Mouse (Mus musculus) inflammation-experienced regulatory T-cells, adult 6 months (primary cell): ENCODE data around the gene Slc5a9. TPM values are rescaled to one million over a fixed set of nuclear protein-coding genes. Genes with fewer than 3 reads are reported as not detected.
A peak's percentile ranks its signal among the peaks of the same experiment; 100 is the strongest.
"Not testable (repeated sequence)": the region's sequence is repeated elsewhere in the genome, so short reads cannot be mapped to it uniquely, and the experiment has no call there.

ENCODE experiments used
- ATAC-seq: one replicate; pipeline ENCODE4 v1.8.0; 2017
- polyA plus RNA-seq, 3 experiments: library from polyadenylated mRNA; unstranded; fragments of 100-300 nt; shearing (Covaris generic); gene quantifications; one replicate each; pipeline ENCODE4 v1.2.1; 2017

Slc5a9 gene
- not detected for polyA plus RNA-seq

DNA sequence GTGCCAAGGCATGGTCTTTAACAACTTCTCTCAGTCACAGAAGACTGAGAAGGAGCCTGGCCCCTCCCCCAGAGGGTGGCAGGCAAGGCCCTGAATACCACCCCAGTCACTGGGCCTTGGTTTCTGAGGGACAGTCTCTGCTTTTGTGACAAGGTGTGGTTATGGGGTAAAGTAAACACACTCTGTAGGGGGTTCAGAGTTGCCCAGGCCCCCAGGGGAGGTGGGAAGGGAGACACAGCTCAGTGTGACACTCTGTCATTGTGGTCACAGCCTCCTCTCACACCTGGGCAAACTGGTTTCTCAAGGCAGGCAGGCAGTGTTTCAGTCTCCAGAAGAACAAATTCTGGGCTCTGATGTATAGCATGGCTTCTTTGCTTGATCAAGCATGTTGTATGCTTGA lies at the start of gene Slc5a9:
Gene Slc5a9, minus strand, starts transcription at position 144 of the 400 bp plus-strand sequence.
- no peak for ATAC-seq

DNA sequence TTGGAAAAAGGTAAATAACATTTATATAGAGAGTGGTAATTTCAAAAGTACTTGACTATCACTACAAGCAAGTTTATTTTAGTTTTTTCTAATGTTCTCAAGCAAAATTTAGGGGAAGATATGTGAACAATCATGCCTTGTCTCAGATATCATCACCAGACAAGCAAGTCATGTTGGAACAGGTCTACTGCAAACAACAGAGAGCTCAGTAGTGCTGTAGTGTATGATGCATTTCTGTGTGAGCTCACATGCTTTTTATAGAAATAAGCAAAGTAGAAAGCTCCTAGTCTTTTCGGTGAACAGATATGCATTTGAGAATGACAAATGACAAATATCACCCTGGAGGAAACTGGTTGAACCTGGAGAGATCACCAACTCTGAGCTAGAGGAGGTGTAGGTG lies 16.4 kb upstream of the Slc5a9 start, which contains the start of gene Skint8:
Gene Skint8, plus strand, starts transcription at position 301 of the 400 bp plus-strand sequence.
- ATAC-seq: no peak

DNA sequence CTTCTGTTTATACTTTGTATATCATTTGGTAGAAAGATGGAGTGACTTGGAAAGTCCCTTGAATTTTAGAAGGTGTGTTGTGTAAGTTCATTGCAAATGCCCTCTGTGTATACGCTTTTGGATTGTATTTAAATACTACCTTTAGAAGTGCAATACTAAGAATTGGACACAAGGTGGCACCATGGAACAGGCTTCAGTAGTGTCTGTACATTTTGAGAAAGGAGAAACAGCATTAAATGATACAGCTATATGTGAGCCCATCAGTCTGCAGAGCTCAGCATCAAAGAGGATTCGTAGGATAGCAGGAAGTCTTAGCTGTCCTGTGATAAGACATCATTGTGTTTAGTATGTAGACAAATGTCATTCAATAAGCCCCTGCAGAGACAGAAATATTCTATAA lies 5.2 kb upstream of the Slc5a9 start:
- no peak for ATAC-seq

DNA sequence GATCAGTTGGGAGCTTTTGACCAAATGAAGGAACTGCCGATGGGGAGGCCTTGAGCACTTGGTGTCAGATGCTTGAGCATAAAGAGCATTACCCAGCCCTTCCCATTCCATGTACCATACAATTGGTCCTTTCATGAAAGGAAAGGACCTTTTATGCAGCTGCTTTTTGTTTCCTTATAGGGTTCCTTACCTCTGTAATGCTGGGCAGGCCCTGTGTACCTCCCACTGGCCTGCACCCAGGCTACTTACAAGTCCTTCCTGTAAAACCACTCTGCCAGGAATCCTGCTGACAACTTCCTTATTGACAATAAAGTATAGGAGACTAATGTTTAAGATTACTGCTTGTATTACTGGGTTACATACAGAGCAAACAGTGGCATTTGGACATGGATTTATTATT lies 1.2 kb downstream of the Slc5a9 start:
- ATAC-seq: no peak

DNA sequence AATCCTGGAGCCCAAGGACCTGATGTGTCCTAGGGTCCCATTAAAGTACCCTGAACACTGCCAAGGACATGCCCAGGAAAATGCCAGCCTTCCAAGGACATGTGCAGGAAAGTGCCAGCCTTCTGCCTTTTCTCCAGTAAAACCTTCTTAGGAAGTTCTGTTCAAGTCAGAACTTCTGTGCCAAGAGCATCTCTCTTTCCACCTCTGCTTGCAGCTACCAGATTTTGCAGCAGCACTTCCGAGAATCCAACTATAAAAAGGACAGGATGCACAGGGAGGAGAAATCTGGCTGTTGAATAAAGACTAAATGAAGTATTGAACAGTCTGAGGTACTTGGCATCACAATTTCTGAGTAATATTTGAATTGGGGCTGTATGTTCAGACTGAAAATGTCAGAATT lies 2.2 kb downstream of the Slc5a9 start:
- ATAC-seq: not testable (repeated sequence)

DNA sequence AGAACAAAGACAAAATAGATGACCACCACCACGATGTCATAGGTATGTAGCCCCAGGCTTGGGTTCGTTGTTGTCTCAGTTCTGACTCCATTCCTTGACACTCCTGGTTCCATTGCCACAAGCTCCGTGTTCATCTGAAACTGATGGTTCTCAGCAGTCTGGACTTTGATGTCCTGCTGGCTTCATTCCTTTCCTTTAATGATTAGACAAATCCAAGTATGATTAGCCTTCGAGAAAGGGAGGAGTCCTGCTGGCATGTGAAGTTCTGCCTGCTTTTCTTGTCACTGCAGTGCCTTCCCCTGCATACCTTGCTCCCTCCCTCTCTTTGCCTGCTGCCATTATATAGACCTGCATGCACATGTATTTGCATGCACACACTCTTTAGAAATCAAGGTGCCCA lies 4.2 kb downstream of the Slc5a9 start:
- no peak for ATAC-seq

DNA sequence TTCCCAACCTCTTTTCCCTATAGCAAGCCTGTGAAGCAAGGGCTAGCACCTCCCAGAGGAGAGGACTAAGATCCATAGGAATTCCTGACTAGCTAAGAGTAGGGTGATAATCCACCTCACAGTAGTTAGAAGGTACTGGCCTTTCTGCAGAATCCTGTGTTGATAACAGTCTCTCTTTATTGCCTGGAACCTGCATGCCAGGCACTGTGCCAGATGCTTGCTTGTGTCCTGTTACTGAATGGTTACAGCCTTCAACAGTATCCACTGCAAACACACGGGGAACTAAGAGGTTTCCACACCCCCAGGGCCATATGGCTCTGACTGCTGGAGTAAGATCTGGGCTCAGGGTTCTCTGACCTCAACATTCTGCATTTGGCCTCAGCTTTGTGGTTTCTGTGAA lies 5.0 kb downstream of the Slc5a9 start:
- ATAC-seq: no peak

DNA sequence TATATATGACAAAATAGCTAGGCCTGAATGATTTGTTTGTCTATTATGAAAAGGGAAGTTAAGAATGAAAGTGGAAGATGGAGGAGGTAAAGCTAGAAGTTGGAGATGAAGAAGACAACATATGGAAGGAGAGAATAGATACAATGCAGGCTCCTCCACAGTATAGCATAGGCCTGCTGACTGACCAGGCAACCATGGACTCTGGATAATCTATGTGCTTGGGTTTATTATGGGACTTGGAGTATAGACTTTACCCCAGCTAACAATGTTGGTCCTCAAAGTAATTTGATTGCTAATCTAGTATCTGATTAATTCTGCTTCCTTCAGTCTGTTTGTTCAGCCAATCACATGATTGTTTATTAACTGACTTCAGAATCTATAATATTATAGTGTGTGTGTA lies 10.6 kb downstream of the Slc5a9 start:
- ATAC-seq: no peak

DNA sequence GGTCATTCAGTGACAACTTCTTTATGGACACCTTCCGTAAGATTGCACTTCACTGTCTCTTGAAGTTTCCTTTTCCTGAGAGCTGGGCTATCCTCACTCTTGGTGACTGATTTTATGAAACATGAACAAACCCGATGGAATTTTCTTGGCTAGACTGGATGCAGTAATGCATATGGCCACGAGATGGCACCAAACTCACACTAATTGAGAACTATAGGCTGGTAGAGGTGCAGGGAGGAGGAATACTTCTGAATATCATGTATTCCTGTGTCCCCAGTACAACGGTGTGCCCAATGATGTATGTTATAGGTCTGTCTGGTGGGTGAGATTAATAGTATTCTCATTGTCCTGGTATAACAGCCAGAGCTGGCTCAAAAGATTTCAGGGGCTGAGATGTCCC lies 16.1 kb downstream of the Slc5a9 start:
- peak; percentile 67 for ATAC-seq

DNA sequence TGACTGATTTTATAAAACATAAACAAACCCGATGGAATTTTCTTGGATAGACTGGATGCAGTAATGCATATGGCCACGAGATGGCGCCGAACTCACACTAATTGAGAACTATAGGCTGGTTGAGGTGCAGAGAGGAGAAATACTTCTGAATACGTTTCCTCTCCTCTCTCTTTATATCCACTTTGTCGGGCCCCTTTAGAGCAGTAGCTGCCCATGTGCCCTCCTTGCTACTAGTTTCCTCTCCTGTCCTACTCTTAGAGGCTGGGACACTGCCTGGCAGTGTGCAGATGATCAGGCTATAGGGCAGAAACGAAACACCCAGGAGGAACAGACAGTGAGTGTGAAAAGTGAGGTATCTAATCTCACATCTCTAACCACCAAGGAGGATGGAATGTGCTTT lies 16.7 kb downstream of the Slc5a9 start:
- peak; percentile 76 for ATAC-seq

DNA sequence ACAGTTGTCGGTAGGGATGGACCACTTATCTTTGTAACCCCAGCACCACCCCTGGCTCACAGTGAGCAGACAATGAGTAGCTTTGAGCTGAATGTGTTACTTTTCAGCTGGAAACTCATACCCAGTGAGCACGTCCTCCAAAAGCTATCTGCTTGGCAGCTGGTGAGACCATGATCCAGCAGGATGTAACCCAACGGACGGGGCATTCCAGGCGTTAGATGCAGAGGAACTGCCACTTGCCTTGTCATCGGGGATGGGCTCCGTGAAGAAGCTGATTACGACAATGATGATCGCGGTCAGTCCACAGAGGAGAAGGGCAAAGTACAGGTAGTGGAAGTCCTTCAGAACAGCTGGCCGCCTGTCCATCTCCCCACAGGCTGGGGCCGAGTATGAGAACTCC lies 19.2 kb downstream of the Slc5a9 start:
- ATAC-seq: no peak

DNA sequence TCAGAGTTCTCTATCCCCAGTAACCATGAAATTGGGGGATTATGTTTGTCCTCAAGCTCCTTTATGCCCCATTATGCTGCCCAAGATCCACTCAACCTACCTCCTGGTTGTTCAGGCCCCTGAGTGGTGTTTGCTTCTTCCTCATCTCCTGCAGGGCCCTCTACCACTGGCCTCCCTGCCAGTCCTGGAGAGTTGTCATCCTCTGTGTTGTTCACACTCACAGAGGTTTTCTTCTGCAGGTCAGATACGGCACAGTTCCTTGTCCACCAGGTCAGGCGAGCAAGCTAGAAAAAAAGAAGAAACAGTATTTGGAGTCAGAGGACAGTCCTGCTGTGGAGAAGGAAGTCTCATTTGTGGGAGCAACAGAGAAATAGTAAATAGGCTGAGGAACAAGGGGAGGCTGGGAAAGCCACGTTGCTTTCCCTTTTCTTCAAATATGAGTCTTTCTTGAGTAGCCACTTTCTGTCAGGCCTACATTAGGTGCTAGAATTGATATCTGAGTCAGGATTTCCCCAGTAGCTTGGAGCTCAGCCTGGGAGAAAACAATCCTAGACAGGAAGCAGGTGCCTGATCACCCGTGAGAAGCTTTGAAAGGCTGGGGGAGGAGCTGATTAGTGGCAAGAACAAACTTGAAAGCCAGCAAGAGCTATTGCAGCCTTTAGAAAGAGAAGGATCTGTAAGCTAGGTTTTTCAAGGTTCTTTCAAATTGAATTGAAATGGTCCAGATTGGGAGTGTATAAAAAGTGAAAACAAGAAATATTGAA lies 22.4 kb downstream of the Slc5a9 start:
- ATAC-seq: no peak

DNA sequence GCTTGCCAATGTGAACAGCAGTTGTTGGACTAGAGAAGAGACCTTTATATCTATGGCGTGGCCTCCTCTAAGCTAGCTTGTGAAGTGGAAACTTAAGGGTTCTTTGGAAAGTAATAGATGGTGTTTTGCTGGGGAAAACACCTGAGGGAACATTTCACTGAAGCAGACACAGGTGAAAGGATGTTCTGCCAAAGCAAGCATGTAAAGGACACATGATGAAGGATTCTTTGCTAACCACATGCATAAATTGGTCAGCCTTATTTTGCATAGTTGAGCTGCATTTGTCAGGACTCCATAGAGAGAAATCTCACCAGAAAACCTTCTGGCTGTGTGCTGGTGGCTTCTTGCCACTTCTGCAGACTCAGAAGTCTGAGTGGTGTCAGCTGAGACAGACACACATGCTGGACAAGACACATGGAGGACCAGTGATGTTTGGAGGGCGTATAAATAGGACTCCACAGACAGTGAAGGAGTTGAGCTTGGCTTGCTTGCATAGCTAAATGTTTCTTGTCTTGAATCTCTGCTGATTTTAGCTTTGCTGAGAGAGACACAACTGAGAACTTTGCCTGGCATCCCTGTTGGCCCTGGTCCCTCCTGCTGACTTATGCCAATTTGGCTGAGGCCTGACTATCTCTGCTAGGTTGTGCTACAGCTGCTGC lies 34.8 kb downstream of the Slc5a9 start:
- no peak for ATAC-seq

DNA sequence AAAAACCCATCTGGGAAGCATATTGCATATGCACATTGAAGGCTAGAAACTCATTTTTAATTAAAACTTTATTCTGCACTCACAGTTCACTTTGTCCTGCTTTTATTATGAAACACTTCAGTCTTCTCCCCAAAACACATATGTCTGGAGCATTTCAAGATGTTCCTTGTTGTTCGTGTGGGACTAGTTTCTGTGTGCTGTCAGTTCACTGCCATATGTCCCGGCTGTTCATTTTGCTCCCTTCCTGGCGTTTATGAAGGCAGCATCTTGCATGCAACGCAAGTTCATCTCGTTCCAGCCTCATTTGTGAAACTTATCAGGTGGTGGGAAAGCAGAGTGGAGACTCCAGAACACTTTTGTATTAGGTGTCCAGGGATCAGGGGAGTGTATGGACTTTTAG lies 36.0 kb downstream of the Slc5a9 start:
- ATAC-seq: no peak

DNA sequence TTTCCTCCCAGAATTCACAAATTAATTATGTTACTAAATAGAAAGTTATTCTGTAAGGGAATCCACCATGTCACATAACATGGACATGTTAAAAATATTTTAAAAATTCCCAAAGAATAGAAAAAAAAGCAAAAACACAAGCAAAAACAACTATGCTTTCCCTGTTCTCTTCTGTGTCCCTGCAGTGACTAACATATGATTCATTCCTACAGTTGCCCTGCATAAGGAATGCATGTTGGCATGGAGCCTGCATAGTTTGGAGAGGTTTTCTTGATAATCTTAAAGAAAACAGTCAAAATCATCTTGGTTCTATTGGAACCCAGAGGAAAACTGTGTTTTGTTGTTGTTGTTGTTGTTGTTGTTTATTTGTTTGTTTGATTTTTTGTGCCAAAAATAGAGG lies 50.1 kb downstream of the Slc5a9 start:
- no peak for ATAC-seq

DNA sequence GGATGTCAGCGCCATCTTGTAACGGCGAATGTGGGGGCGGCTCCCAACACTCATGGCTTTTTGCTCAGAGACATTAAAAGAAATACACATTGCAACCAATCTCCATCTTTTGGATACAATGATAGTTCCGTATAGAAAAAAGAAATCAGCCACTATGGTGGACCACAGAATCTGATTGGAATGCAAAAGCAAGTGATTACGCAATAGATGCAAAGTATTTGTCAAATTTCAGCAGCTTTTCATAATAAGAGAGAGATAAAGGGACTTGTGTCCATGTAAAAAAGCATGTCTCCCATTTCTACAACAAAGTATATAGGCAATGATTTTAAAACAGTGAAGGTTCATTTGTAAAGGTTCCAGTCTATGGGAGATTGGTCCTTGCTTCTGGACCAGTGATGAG lies 63.8 kb downstream of the Slc5a9 start:
- ATAC-seq: no peak

Other genes with a start within 250 kb of the Slc5a9 start
- gene Spata6, start 182.9 kb downstream of the Slc5a9 start, polyA plus RNA-seq: 10 to 100 TPM; 18.6 to 23.5 (median 18.6) TPM
- gene Skint8, start 16.5 kb upstream of the Slc5a9 start, polyA plus RNA-seq: not detected
- not detected for gene Skint7, start 70.0 kb upstream of the Slc5a9 start, polyA plus RNA-seq
- not detected for gene Skint1, start 103.4 kb upstream of the Slc5a9 start, polyA plus RNA-seq
- gene Skint4, start 169.1 kb upstream of the Slc5a9 start, polyA plus RNA-seq: not detected